Mouse (Mus musculus) urinary bladder, adult 2 months (tissue): ENCODE results near the gene Gucy2g. TPM values are rescaled to one million over a fixed set of nuclear protein-coding genes. Genes with fewer than 3 reads are reported as not detected.

ENCODE experiments used
- DNase-seq: peaks from one replicate; pipeline ENCODE4 v3.0.0; 2022; ENCODE audit warnings: low spot score
- polyA plus RNA-seq: library from polyadenylated mRNA; depleted of rRNA; stranded (reverse); fragments of >200 nt; gene quantifications from 2 replicates; pipeline ENCODE4 v1.2.3, GENCODE M21; 2012; rRNA removed

Gene Gucy2g
- polyA plus RNA-seq = 0.14 and 0.22 TPM in 2 replicates

- no peak for DNase-seq
Measured at GRCm38 (mm10) chr19:55241186-55241645, at the start of gene Gucy2g. Gene Gucy2g (minus strand): TSS chr19:55241236.

GRCm38 (mm10) chr19:55288974-55289373, 47.9 kb upstream of the Gucy2g start:
- DNase-seq = no peak

DNA sequence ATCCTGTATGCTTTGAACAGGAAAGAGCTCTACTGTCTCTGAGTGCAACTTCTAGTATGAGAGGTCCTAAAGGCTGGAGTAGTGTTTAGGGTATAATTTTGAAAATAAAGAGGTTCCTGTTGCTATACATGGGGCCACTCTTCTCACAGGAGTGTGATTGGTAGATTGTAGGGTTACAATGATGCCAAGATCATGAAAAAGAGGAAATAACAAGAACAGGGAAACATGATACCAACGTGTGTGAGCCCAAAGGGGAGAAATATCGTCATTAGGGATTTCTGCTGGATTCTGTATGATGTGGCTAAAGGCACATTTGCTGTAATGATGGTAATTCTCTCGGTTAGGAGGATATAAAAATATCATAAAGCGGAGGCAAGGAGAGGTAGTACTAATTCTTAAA, 45.0 kb upstream of the Gucy2g start:
- no peak for DNase-seq

DNA sequence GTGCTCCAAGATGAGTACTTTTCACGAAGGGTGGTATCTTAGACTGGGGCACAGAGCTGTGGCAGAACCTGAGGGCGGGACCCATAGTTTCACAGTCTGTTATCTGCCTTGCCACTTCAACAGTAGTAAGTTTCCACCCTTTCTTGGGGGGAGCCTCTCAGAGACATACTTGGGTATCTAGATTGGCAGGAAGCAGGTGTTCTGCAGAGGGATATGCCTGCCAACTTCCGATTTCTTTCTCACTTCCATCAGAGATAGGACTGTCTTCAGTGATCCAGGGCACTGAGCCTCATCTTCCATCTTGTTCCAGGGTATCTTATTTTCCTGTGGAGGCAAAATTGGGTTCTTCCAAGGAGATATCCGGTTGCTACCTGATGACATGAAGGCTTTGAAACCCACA, 43.1 kb upstream of the Gucy2g start:
- no peak for DNase-seq

DNA sequence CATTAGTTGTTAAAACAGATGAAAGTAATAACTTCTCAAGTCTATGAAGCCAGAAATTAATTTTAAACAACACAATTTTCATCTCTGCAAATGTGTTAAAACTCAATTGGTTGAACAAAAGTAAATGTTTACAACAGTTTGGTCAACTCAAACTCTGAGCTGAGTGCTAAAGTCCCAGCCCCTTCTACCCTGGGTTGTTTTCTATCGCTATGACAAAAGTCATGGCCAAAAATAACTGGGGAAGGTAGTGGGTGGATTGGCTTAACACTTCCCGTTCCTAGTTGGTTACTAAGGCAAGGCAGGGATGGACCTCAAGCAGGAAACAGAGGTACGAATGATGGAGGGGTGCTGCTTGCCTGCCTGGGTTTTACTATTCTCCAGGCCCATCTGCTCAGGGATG, 35.7 kb upstream of the Gucy2g start:
- DNase-seq = no peak

- DNase-seq = no peak
Measured at GRCm38 (mm10) chr19:55276100-55276499, 35.1 kb upstream of the Gucy2g start.

DNA sequence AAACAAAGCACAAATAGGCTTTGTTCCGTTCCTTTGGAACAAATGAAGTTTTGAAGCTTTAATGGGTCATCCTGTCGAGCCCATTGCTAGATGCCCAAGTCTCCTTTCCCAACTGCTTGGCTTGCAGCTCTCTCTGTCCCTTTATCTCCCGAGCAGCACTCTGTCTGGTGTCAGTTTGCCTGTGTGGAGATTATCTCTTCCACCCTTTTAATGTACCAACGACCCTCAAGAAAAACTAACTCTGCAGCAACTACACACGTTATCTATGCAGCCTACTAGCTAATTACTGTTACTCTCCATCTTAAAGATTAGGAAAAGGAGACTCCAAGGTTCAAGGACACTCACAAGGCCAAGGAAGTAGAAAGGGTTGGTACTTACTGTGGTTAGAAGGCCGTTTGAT, 32.3 kb upstream of the Gucy2g start:
- no peak for DNase-seq

GRCm38 (mm10) chr19:55271448-55271847, 30.4 kb upstream of the Gucy2g start:
- DNase-seq = no peak

DNA sequence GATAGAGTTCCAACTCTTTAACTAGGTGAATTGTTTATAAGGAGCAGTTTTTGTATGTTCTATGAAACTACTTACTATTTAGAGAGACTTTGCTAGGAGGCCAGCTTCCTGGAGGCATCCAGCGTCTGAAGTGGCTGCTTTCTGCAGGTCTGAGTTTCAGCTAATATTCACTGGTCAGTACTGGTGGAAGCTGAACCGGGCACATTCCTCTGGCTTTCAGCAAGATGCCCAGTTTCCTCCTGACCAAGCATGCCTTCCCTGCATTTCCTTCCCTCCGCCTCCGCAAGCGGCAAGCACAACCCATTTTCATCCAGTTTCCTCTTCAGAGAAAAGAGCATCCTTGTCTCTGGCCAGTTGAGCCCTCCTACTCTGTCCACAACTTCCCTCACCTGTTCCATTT, 28.0 kb upstream of the Gucy2g start:
- no peak for DNase-seq

- DNase-seq = no peak
Measured at GRCm38 (mm10) chr19:55268150-55268549, 27.1 kb upstream of the Gucy2g start.

GRCm38 (mm10) chr19:55266786-55267185, 25.8 kb upstream of the Gucy2g start:
- no peak for DNase-seq

- DNase-seq = no peak
Measured at GRCm38 (mm10) chr19:55265269-55265668, 24.2 kb upstream of the Gucy2g start.

DNA sequence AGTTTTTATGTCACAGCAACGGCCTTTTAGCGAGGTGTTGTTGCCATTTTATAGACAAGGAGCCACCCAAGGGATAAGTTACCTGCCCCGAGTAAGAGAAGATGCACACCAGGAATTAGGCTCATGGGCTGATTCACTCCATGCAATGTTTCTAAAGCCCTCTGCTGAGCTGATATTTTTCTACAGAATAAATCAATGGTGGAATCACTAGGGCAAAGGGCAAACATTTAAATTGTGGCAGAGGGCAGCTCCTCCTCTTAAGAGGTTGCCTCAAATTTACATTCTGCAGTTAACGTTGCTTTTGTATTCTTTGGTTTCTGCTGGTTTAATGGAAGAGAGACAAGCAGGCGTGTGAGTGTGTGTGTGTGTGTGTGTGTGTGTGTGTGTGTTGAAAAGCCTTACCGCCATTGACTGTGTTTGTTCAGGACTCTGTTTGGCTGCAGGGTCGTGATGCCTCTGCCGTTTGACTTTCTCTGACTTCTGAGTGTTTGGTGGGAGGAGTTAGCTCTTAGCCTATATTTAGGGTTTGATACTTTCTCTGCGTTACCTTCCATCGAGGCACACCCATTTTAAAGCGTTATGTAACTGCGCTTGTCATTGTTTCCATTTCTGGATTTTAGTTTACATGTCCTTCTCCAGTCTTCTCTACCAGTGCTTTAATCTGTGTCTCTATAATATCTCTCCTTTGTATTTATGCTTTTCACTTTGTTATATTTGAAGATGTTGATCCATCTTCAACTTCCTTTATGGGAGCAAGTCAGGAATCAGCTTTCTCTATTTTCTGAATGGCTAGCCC, 19.6 kb upstream of the Gucy2g start:
- no peak for DNase-seq

- DNase-seq = no peak
Measured at GRCm38 (mm10) chr19:55258514-55258913, 17.5 kb upstream of the Gucy2g start.

DNA sequence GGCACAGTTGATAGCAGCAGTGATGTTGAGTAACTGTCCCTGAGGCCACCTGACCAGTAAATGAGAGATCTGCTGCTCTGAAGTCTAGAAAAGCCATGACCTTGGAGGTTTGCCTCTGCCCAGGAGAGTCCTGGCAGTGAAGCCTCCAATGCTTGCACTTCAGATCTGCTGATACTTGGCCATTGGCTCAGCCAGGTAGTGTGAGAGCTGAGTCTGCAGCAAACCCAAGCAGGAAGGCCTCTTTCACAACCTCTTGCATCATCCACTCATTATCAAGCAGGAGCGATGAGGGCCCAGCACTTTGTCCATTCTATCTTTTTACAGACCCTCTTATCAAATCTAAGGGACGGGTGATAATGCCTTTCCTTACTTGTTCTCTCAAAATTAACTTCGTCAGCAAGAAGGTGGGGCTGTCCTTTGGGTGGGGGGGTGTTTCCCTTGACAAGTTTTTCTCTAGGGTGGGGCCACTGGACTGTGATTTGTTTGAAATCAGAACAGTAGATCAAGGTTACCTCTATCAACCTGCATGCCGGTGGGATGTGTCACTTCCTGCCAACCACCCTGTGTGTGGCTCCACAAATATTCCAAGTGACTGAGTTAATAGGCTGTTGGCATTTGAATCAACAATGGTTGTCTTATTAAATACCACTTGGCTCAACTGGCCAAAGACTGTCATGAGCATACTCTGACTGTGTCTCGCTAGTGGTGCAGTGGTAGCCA, 16.8 kb upstream of the Gucy2g start:
- no peak for DNase-seq

DNA sequence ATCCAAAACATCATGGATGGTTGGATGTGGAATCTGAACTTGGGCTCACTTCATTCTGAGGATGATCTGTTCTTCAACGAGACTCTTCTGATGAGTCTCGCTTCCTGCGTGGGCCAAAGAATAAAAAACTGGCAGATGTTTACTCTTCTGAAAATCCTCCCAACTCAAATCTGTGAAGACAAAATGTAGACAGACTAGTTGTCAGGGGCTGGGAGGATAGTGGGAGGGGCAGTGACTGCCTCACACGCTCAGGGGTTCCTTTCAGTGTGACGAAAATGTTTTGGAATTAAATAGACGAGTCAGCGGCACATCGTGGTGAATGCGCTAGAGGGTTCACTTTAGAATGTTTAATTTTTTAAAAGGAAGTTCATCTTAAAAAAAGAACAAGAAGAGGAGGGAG, 15.1 kb upstream of the Gucy2g start:
- no peak for DNase-seq

DNA sequence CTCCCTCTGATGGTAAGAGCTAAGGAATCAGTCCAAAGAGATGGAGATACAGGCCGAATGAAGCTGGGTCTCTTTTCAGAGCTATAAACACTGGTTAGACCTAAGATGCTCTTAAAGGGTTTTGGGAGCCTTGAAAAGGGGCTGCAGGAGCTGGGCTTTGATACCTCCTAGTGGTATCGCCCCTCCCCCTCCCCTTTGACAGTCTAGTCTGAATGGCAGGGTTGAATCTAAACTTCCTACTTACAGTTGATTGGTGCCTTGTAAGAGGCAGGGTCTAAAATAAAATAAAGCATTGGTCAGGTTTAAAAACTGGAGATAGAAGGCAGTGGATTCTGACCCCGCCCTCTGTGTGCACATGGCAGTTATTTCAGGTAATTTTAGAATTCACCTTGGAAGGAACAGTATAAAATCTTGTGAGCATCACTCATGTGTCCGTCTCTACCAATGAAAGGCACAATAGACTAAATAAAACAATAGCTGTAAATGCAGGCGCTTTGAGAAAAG, 13.5 kb upstream of the Gucy2g start:
- no peak for DNase-seq

GRCm38 (mm10) chr19:55253570-55254441, 12.8 kb upstream of the Gucy2g start:
- DNase-seq = peak; percentile 51

DNA sequence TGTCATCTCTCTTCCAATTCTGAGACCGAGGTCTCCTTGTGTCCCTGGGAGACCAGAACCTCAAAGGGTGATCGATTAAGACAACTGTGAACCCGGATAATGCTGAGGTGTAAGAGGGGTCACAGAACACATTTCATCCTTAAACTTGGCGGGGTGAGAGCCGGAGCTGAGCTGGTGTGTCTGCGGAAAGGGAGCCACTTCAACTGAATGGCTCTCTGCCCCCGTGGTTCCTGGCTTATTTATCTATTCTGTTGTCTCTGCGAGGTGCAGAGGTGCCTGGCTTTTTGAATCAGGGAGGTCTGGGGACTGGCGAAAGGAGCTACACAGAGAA, 12.2 kb upstream of the Gucy2g start:
- DNase-seq = no peak

GRCm38 (mm10) chr19:55251383-55252124, 10.5 kb upstream of the Gucy2g start, which contains the start of gene Acsl5:
Gene Acsl5 (plus strand): TSS chr19:55251938.
- no peak for DNase-seq

DNA sequence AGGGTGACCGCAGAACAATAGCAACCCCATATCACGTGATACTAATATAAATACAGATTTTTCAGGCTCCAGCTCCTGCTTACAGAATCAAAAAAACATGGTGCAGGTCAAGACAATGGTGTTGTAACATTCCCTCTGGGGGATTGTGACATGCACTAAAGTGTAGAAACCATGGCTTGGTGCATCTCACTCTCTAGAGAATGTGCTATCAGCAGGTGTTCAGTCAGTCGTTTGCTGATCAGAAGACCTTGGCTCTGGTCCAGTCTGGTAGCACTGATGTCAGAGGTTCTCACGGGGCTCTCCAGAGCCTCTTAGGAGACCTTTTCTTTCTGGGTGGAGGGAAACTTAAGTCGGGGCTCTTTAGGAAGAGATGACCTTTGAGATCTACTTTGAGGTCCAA, 9.4 kb upstream of the Gucy2g start:
- DNase-seq = no peak
